Mouse (Mus musculus) MEL-GATA-1-ER (cell line): ENCODE data around the gene Tmed8.
"Not testable (repeated sequence)": the region's sequence is repeated elsewhere in the genome, so short reads cannot be mapped to it uniquely, and the experiment has no call there.

Experiments used
- DNase-seq: peaks from one replicate; pipeline ENCODE4 v3.0.0-alpha.2; 2012; ENCODE audit warnings: low read depth; ENCODE audit errors: extremely low read depth

The Tmed8 gene

DNA sequence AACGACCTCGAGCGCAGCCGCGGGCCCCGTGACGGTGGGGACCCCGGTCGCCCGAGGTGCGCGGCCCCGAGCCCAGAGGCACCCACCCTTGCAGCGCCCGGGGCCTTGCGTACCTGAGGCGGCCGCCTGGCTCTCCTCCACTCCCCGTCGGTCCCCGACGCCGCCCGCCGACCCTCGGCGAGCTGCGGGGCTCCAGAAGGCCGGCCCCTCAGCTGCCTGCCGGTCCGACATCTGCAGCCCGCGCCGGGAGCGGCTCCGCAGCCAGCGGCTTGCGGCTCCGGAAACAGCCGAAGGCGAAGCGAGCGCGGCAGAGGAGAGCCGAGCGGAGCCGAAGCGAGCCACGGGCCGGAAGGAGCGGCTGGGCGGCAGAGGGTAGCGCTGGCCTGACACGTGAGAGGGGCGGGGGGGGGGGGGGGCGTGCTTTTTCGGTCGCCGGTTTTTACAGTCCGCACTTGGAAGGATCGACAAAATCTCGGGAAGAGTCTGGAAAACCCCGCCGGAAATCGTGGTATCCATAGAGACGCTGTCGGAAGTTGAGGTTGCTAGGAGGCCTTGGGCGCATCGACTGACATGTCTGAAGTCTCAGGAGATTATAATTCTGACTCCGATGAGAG lies at the start of gene Tmed8:
Gene Tmed8, minus strand, starts transcription at position 482 of the 614 bp plus-strand sequence.
- DNase-seq = peak; percentile 34

DNA sequence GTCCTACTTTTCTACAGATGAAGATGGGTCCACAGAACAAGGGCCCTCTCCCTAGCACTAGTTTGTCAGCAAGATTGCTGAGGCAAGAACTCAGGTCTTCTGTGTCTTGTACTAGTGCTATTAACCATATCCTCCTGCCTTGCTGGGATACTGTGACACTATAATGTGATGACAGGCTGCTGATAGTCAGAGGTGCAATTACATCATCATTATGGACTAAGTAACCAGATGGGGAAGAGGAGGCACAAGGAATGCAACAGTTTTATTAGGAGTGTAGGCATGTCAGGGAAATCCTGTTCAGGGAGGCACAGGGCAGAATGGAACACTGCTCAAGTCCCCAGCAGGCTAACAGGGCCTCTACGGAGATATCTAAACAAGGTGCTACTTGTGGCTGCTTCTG lies 38.4 kb upstream of the Tmed8 start, which contains the start of gene Noxred1:
Gene Noxred1, minus strand, starts transcription at position 101 of the 400 bp plus-strand sequence.
- DNase-seq = no peak

GRCm38 (mm10) chr12:87236882-87237483 lies 36.7 kb upstream of the Tmed8 start:
- DNase-seq = peak; percentile 22

DNA sequence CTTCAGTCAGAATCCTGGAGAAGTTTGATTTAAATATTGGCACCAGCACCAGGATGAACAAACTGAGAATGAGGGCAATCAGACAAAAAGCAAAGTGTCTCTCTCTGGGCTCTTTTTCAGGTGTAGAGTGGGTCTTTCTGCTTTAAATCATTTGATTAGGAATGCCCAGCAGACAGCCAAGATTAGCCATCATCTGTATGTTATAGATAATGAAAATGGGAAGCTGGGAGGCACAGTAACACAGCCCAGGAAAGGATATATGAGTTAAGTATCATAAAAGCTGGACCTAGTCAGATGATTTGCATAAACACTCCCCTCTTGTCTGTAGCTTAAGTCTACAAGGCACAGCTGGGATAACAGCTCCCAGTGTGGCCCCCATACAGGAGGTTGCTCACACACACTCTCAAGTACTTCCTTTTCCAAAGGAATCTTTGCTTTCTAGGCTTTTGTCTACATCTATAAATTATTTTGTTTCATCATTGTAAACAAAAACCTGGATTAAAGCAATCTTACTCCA lies 30.2 kb upstream of the Tmed8 start:
- DNase-seq = peak; percentile 38

DNA sequence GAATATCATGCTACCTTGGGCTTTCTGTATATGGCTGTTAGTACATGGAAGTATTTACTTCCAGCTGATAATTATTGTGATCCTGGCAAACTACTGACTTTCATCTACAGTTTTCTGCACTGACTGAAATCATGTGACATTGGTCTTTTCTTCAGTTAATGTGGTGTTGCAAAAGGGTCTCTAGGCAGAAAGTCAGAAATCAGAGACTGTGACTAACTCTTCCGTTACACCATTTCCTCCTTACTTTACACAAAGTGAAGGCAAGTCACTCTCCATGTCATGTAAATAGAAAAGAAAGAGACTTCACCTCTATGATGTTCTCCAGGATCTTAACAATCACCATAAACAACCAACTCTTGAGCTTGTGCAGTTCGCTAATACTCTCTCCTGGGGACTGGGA lies 29.4 kb upstream of the Tmed8 start:
- no peak for DNase-seq

DNA sequence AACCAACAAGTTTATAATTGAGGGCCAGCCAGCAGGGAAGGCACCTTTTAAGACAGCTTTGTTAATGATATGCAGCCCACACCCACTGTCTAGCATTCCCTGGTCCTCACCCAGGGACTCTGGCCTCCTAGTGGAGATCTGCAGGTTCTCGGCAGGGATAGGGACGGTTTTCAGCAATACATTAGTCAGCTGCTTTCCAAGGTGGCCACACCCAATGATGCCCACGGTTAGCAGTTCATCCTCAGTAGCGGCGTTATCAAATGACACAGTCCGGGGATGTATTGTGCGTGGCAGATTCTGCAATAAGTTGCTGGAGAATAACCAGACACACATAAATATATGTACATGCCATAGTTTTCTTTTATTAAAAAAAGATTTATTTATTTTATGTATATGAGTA lies 26.5 kb upstream of the Tmed8 start:
- DNase-seq = no peak

GRCm38 (mm10) chr12:87224950-87225349 lies 24.7 kb upstream of the Tmed8 start:
- no peak for DNase-seq

DNA sequence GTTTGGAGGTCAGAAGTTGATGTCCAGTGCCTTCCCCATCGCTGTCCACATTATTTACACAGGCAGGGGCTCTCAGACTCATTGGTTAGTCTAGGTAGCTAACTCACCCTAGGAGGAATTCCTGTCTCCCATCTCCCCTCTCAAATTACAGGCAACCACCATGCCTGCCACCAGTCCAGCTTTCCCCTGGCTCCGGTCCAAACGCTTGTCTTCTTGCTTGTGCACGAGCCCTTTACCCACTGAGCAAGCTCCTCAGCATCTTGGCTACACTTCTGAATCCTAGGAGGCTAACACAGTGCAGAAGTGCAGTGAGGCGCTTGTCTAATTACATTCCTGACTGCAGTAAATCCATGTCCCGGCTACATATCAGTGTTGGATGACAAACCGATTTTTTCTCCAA lies 19.1 kb upstream of the Tmed8 start:
- no peak for DNase-seq

- no peak for DNase-seq
Measured at GRCm38 (mm10) chr12:87217596-87217995, 17.3 kb upstream of the Tmed8 start.

GRCm38 (mm10) chr12:87216053-87216452 lies 15.8 kb upstream of the Tmed8 start:
- no peak for DNase-seq

DNA sequence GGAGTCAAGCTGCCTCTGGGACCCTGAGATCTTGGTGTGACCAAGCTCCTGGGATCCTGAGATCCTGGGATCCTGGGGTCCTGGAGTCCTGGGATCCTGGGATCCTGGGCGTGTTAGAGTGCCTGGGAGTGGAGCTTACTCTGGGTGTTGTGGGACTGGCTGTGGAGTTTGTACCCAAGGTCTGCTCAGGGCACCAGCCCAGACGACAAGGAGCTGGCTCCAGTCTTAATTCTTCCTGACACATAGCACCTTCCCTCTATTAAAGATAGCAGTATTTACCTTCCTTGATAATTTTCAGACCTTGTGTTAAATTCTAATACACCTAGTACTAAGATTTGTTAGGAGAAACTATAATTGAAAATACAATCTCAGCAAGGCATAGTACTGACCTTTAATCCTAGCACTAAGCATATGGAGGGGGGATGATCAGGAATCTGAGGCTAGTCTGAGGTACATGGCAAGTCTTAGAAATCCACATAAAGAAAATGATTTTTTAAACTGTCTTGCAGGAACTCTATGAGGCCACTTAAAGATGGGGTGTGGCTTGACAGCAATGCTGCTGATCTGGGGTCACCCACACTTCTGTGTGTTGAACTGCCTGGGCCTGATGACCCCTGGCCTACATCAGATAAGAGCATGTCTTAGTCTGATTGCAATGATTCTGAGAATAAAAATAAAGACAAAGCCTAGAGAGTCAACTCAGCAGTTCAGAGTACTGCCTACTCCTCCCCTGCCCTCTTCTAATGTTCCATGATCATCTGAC lies 12.8 kb upstream of the Tmed8 start:
- no peak for DNase-seq

- not testable (repeated sequence) for DNase-seq
Measured at GRCm38 (mm10) chr12:87205789-87206188, 5.5 kb upstream of the Tmed8 start.

DNA sequence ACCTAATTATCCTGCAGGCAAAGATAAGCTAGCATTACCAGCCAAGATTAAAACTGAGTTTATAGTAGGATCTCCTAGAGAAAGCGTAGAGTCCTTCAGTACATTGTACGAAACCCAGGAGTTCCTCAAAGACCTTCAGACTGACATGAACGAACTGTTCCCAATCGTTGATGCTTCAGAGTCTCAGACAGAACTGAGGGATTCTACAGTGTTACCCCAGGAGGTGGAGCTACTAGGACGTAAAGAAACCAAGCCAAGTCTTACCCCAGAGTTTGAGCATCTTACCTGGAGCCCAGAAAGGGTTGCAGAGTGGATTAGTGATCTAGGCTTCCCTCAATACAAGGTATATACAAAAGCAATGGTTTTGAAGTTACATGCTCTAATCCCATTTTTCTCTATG lies 1.4 kb upstream of the Tmed8 start:
- no peak for DNase-seq

GRCm38 (mm10) chr12:87199206-87199972 lies 865 bp downstream of the Tmed8 start, which contains the start of gene Samd15:
TSS of gene Samd15 (plus strand) at chr12:87199723.
- DNase-seq = no peak

- no peak for DNase-seq
Measured at GRCm38 (mm10) chr12:87198792-87199191, 1.5 kb downstream of the Tmed8 start.

- no peak for DNase-seq
Measured at GRCm38 (mm10) chr12:87196310-87196709, 3.9 kb downstream of the Tmed8 start.

DNA sequence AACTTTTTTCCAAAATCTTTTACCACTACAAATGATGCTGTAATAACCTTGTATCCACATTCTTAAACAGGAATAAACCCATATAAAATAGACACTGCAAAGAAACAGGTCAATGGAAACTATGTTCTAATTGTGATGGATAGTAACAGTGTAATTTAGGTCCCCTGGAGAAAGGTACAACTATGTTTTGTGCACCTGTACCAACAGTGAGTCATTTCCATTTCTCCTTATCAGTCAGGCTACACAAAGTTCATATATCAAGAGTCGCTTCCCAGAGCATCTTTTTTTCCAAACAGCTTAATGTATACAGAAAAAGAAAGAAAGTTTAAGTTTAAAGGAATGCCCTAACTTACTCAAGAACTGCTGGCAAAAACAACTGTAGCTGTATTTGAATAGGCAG lies 5.2 kb downstream of the Tmed8 start:
- no peak for DNase-seq

- no peak for DNase-seq
Measured at GRCm38 (mm10) chr12:87193008-87193407, 7.2 kb downstream of the Tmed8 start.

DNA sequence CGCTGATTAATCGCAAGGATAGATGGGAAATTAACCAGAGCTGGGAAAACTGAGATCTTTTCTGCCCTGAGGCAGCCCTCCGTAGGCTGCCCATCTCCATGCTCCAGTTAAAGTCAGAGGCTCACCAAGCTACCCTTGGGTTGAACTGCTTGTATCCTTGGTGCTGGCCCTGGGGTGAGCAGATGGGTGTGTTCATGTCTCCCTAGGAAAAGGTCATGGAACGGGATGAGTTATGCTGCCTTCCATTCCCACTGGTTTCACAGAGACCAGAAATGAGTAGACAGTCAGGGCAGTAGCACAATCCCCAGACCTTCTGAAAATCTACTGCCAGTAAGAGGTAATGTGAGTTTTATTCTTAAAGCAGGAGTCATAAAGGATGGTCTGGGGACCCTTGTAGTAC lies 22.6 kb downstream of the Tmed8 start:
- no peak for DNase-seq

GRCm38 (mm10) chr12:87175194-87175946 lies 24.9 kb downstream of the Tmed8 start:
- DNase-seq = no peak

- DNase-seq = peak; percentile 86
Measured at GRCm38 (mm10) chr12:87160815-87161214, 39.4 kb downstream of the Tmed8 start.
